18 mouse cellular contexts compared by ENCODE assay signal in the genomic region with DNA sequence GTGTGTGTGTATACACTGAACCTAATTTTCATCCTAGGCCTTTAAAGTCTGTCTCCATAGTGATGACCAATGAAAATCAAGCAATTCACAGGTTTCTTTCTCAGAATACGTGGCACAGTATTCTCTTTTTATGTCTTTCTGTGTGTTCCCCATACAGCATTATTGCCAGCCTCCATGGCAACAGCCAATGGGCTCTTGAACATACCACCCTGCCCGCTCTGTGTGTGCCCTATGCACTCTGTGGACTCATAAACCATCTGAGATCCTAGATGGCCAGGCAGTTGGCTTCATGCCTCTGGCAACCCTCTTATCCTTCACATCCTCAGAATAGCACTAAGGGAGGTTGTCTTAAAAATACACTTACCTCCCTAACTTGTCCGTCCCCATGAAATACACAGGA.
"Had no signal": no experiment of that assay in that cellular context is flagged by ENCODE, and none has a peak within 500 bp of the region (broad histone marks: within the 10 kb centered on the region; RNA-seq: fewer than 3 reads in every experiment).

No protein-coding gene starts in this region.

- H3K27ac ChIP-seq: liver, embryonic 12.5 days; liver, embryonic 14.5 days; midbrain, embryonic 10.5 days; midbrain, embryonic 12.5 days; stomach, embryonic 15.5 days; stomach, postnatal 0 days had no signal

- DNase-seq: lung, adult 18-20 months; lung, embryonic 14.5 days; lung, postnatal 10 days; lung, postnatal 4 days; midbrain, embryonic 14.5 days; retina, postnatal 1 day; right cerebral cortex, adult 18-20 months; thymus, adult 18-20 months; thymus, postnatal 14 days; thymus, postnatal 36 days had no signal

- H3K9me3 ChIP-seq: liver, embryonic 12.5 days; midbrain, embryonic 10.5 days; midbrain, embryonic 12.5 days; stomach, embryonic 15.5 days had no signal

- H3K27me3 ChIP-seq: liver, embryonic 12.5 days; midbrain, embryonic 12.5 days; stomach, embryonic 15.5 days had no signal

- H3K4me3 ChIP-seq: liver, embryonic 12.5 days; midbrain, embryonic 10.5 days; midbrain, embryonic 12.5 days; myocyte; stomach, embryonic 15.5 days had no signal

- H3K4me2 ChIP-seq: liver, embryonic 12.5 days; lung, embryonic 14.5 days; midbrain, embryonic 12.5 days; stomach, embryonic 15.5 days had no signal

- H3K9ac ChIP-seq: liver, embryonic 12.5 days; liver, embryonic 14.5 days; lung, embryonic 14.5 days; midbrain, embryonic 12.5 days; stomach, embryonic 15.5 days had no signal

- H3K36me3 ChIP-seq: liver, embryonic 12.5 days; midbrain, embryonic 10.5 days; midbrain, embryonic 12.5 days; stomach, embryonic 15.5 days had no signal

- ATAC-seq: liver, embryonic 12.5 days; midbrain, embryonic 16.5 days had no signal

- H3K4me1 ChIP-seq: liver, embryonic 12.5 days; midbrain, embryonic 10.5 days; midbrain, embryonic 12.5 days; stomach, embryonic 15.5 days had no signal
